Mouse (Mus musculus): ENCODE data around the gene Ocm. TPM values are rescaled to one million over a fixed set of nuclear protein-coding genes. Genes with fewer than 3 reads are reported as not detected.

Gene Ocm
- polyA plus RNA-seq, 1 experiment, result not detected

GRCm38 (mm10) chr5:144002461-144003192, 23.8 kb downstream of the Ocm start:
- no peak for DNase-seq (ENCODE audit: low spot score)

GRCm38 (mm10) chr5:143999409-143999808, 27.1 kb downstream of the Ocm start:
- DNase-seq (ENCODE audit: low spot score), result no peak

GRCm38 (mm10) chr5:143994632-143995365, 31.7 kb downstream of the Ocm start:
- DNase-seq (ENCODE audit: low spot score), result no peak

GRCm38 (mm10) chr5:143993849-143994248, 32.6 kb downstream of the Ocm start:
- no peak for DNase-seq (ENCODE audit: low spot score)

- no peak for DNase-seq (ENCODE audit: low spot score)
These were observed 33.2 kb downstream of the Ocm start for GRCm38 (mm10) chr5:143993260-143993659.

- DNase-seq (ENCODE audit: low spot score), result no peak
These were observed 33.8 kb downstream of the Ocm start for GRCm38 (mm10) chr5:143992661-143993060.

GRCm38 (mm10) chr5:143990086-143990485, 36.4 kb downstream of the Ocm start:
- no peak for DNase-seq (ENCODE audit: low spot score)

- no peak for DNase-seq (ENCODE audit: low spot score)
These were observed 37.4 kb downstream of the Ocm start for GRCm38 (mm10) chr5:143989046-143989445.

GRCm38 (mm10) chr5:143987596-143987995, 38.9 kb downstream of the Ocm start:
- no peak for DNase-seq (ENCODE audit: low spot score)

GRCm38 (mm10) chr5:143985381-143985780, 41.1 kb downstream of the Ocm start:
- no peak for DNase-seq (ENCODE audit: low spot score)

- DNase-seq (ENCODE audit: low spot score), result no peak
These were observed 44.1 kb downstream of the Ocm start for GRCm38 (mm10) chr5:143982361-143982760.

GRCm38 (mm10) chr5:143980858-143981257, 45.6 kb downstream of the Ocm start:
- DNase-seq (ENCODE audit: low spot score), result no peak

GRCm38 (mm10) chr5:143976726-143977431, 49.6 kb downstream of the Ocm start:
- no peak for DNase-seq (ENCODE audit: low spot score)

GRCm38 (mm10) chr5:143976232-143976631, 50.2 kb downstream of the Ocm start:
- DNase-seq (ENCODE audit: low spot score), result no peak

GRCm38 (mm10) chr5:143975631-143975933, 50.9 kb downstream of the Ocm start:
- DNase-seq (ENCODE audit: low spot score), result no peak

- DNase-seq (ENCODE audit: low spot score), result peak; percentile 43
These were observed 51.4 kb downstream of the Ocm start for GRCm38 (mm10) chr5:143974931-143975630.

GRCm38 (mm10) chr5:143972628-143973027, 53.8 kb downstream of the Ocm start:
- DNase-seq (ENCODE audit: low spot score), result no peak

Other genes with a start within 250 kb of the Ocm start
- gene Eif2ak1, start 208.9 kb downstream of the Ocm start, polyA plus RNA-seq (2012; rRNA removed), result 15.2 and 18.9 TPM in 2 replicates
- gene Ankrd61, start 129.0 kb downstream of the Ocm start, polyA plus RNA-seq (2012; rRNA removed), result 0.09 and 0.14 TPM in 2 replicates
- 46.7 and 53.3 TPM in 2 replicates for gene Aimp2, start 116.8 kb downstream of the Ocm start, polyA plus RNA-seq (2012; rRNA removed)
- gene Pms2, start 116.7 kb downstream of the Ocm start, polyA plus RNA-seq (2012; rRNA removed), result 6.5 and 7.1 TPM in 2 replicates
- 1.2 TPM in 2 replicates for gene Gm42421, start 98.5 kb downstream of the Ocm start, polyA plus RNA-seq (2012; rRNA removed)
- gene Rsph10b, start 93.6 kb downstream of the Ocm start, polyA plus RNA-seq (2012; rRNA removed), result 2.6 and 2.8 TPM in 2 replicates
- 38.6 and 40.0 TPM in 2 replicates for gene Ccz1, start 11.8 kb downstream of the Ocm start, polyA plus RNA-seq (2012; rRNA removed)
- gene Lmtk2, start 73.8 kb upstream of the Ocm start, polyA plus RNA-seq (2012; rRNA removed), result 13.7 and 15.8 TPM in 2 replicates
- gene Bhlha15, start 163.6 kb upstream of the Ocm start, polyA plus RNA-seq (2012; rRNA removed), result 0.50 TPM in 2 replicates
- gene Tecpr1, start 196.9 kb upstream of the Ocm start, polyA plus RNA-seq (2012; rRNA removed), result 35.0 and 35.3 TPM in 2 replicates
- 138 and 144 TPM in 2 replicates for gene Bri3, start 217.8 kb upstream of the Ocm start, polyA plus RNA-seq (2012; rRNA removed)